Mouse (Mus musculus) cerebellum, adult 2 months (tissue): ENCODE measurements at regions not wholly inside any gene's neighbourhood (a gene's known extent, or its start where the extent isn't known, plus 50 kb on each side); places are given as distances from the start of the nearest gene placed in this dataset.

Source experiments
- CTCF ChIP-seq: fragments of 200-500 bp; IDR thresholded peaks from 2 replicates; pipeline ENCODE4 v1.5.1; 2011; ENCODE audit warnings: low read depth, mild to moderate bottlenecking, control low read depth, low read length, moderate library complexity, borderline replicate concordance; ENCODE audit not compliant: insufficient read depth
- POLR2A ChIP-seq: fragments of 200-500 bp; IDR thresholded peaks from 2 replicates; pipeline ENCODE4 v1.6.1; 2011; ENCODE audit warnings: low read length, control low read depth, borderline replicate concordance; ENCODE audit not compliant: insufficient read depth

DNA sequence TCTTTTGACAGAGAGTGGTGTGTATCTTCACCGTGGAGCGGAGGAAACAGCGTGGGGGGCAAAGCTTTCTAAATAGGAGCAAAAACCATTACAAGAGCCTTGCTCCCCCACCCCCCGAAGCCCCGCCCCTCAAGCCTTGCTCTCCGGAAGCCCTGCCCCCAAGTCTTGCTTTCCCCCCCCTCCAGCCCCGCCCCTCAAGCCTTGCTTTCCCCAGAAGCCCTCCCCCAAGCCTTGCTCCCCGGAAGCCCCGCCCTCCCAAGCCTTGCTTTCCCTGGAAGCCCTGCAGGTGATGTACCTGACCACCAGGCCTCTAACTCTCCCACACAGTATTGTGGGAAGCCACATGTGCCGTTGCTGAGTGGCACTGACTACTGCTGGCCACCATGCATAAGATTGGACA is 214.8 kb upstream of the A430005L14Rik start:
- TF ChIP-seq POLR2A: no peak
- no peak for TF ChIP-seq CTCF
